Mouse (Mus musculus) CD4-positive helper T cell, adult 2 months (primary cell): ENCODE data around the gene Trpm3.
"Not testable (repeated sequence)": the region's sequence is repeated elsewhere in the genome, so short reads cannot be mapped to it uniquely, and the experiment has no call there.

Experiments
- DNase-seq: peaks from one replicate; pipeline ENCODE4 v3.0.0-alpha.2; 2012; ENCODE audit warnings: low read depth, missing footprints, low spot score

Gene Trpm3

DNA sequence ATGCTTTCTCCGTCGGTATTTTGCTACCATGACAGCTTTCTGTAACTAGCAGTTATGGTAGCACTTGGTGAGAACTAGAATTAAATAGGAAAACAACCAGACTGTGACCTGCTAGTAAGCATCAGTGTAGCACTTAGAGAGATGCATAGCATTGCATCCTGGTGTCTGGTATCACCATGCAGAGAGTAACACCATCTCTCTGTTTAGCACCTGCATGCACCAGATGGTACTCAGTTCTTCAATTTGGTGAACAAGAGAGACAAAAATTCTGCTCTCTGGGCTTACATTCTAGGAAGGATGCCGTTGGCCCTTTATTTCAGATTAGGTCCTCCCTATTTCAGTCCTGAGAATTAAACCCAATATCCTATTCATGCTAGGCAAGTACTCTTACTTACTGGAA, 834.4 kb downstream of the Trpm3 start:
- DNase-seq: no peak

DNA sequence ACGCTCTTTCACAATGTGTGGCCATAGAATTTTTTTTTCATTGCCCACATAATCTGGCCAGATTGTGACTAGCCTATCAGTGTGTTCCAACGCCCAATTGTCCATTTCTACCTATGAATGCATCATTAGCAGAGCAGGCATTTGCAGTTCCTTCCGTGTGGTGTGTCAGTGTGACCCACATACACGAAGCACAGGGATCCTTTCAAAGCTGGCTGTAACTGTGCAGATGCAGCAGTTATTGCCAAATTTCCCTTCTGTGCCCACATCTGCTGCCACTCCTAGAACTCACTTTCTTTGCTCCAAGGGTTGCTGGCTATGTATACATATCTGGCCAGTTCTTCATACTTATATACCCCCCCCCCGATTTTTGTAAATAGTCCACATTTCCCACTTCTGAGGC, 834.9 kb downstream of the Trpm3 start:
- DNase-seq: no peak

DNA sequence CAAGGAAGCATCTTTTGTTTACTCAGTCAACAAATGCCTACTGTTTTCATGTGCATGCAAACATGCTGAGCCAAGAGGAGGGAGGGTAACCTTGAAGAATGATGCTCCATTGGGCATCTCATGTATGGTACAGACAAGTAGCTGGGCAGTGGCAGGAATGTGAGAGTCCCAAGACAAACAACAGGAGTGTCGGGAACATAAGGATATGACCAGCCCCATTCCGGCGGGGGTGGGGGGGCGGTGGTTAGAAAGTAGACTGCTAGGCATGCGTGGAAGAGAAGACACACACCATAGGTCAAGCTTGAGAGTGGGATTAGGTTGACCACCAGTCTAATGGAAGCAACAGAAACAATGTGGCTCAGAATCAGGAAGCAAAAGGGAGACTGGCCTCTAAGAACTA, 837.0 kb downstream of the Trpm3 start:
- no peak for DNase-seq

DNA sequence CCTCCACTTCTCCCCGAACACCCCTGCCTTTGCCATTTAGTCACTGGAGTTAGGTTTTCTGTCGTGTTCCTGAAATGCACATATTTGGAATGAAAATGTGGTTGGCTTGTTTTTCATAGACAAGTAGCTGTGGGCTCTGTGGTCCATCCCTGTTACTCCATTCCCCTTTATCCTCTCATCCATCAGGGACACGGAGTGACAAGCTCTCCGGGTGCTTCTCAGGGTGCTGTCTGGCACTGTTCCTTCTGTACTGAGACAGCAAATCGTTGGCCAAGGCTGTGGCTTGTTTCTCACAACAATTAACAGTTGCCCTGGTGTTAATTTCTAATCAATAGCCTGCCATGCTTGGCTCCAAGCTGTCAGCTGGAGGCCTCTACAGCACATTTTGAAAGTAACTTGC, 838.7 kb downstream of the Trpm3 start:
- no peak for DNase-seq

DNA sequence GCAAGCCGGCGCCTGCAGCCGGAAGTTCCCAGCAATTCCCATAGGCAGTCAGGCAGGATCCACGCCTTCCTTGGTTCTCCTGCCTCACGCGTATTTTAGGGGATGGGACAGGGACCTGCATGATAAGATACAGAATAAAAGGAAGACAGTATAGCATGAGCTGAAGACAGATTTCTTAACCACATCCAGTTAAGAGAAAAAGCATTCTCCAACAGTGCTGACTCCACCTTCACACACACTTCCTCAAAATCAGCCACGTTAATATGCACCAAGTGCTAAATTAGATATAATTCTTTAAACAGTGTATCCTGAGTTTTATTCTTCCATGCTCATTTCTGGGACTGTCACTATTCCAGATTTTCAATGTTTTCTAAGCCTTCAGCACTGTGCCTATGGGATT, 839.9 kb downstream of the Trpm3 start:
- DNase-seq: no peak

DNA sequence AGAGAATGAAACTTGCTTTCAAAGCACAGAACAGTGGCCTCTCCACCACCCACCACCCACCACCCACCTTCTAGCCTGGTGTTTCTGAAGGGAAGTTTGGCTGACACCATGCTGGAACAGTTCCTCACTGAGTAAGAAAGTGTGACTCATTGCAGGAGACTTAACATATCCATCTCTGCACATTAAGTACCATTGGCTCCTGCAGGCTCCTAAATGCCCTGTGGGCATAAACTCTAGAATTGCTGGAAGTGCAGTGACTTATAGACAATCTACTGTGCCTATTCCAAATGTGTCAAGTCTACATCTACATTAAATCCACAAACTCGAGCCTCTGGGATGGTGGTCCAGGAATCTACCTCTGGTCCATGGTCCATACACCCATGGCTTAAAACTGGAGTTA, 840.3 kb downstream of the Trpm3 start:
- DNase-seq: no peak

DNA sequence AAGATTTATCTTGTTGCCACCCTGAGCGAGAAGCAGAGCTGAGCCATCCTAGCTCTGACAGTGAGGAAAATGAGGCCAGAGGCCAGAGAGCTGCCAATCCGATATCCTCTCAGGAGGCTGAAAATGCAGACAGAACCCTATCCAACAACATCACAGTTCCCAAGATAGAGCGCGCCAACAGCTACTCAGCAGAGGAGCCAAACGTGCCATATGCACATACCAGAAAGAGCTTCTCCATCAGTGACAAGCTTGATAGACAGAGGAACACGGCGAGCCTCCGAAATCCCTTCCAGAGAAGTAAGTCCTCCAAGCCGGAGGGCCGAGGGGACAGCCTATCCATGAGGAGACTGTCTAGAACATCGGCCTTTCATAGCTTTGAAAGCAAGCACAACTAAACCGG, 849.1 kb downstream of the Trpm3 start:
- DNase-seq: no peak

DNA sequence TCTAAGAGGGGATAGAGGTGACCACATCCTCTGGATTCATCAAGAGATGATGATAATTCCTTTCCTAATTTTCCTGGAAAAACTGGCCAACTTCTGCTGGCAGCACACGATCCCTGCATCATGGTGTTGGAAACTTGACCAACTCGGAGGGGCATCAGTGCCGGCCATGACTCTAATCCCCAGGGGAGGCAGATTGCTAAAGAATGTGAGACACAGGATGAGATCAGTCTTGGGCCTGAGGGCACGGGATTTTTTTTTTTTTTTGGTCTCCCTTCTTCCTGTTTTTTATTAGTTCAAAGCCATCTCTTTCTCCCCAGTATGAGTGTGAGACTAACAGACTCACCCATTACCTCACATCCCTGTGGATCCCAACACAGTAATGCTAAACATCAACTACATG, 855.1 kb downstream of the Trpm3 start:
- DNase-seq: no peak

DNA sequence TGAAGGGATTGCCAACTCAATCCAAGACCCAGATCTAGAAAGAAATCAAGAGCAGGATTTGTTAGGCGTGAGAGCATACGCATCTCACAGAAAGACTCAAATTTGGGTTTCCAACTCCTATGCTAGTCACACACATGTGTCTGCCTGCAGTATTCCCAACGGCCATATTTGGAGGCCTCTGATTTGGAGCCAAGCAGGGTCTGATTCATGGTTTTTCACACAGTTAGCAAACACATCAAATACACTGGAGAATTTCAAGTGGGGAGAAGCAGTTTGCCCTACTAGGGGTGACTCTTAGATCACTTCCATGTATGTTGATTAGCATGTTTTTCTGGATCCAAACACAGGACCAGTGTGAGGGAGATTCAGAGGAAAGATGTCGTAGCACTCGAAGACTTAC, 855.7 kb downstream of the Trpm3 start:
- DNase-seq: no peak

DNA sequence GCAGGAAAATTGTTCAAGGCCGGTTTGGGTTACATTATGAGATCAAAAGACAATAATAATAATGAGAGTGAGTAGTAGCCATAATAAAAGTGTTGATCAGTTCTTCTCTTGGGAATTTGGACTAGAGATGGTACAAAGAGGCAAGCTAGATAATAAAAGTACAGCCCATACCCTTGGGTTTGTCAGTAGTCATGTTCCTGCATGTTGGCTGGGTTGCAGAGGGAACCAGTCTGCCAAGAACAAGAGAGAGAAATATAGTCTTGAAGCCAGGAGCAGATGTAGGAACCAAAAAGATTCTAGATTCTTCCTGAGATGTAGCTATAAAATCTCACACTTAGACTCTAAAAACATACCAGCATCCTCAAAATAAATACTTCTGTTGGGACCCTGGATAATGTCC, 861.4 kb downstream of the Trpm3 start:
- DNase-seq: no peak

DNA sequence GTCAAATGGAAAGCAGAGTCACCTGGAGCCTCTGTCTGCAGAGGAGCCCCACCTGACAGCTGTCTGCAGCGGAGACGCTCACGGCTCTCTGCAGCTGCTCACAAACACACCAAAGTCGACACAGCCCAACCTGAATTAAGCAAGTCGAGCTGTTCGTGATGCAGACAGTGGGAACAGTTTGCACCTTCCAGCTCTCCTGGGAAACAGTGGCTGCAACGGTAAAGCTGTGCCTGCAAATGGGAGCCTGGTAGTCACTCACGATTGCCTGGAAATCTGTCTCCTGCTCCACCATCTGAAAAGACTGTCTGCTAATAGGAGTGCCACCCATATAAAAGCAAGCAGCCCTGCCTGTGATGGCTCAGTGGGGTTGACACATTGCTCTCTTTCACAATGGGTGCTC, 865.0 kb downstream of the Trpm3 start:
- no peak for DNase-seq

DNA sequence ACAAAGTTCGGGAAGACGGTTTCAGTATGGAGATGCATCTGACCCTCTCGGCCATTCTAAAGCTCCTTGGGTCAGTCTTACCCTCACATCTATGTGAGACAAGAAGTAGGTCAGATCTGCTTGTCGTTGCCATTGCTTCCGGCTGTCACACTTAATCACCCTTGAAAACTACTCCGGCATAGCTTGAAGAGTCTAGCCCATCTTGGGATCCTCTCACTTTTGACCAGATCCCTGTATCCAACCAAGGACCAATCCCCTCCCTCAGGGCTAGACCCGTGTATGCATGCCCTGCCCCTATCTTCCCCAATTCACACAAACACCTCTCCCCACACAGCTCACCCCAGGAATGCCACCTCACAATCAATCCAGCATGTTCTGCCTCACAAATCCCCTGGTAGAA, 867.0 kb downstream of the Trpm3 start:
- no peak for DNase-seq

DNA sequence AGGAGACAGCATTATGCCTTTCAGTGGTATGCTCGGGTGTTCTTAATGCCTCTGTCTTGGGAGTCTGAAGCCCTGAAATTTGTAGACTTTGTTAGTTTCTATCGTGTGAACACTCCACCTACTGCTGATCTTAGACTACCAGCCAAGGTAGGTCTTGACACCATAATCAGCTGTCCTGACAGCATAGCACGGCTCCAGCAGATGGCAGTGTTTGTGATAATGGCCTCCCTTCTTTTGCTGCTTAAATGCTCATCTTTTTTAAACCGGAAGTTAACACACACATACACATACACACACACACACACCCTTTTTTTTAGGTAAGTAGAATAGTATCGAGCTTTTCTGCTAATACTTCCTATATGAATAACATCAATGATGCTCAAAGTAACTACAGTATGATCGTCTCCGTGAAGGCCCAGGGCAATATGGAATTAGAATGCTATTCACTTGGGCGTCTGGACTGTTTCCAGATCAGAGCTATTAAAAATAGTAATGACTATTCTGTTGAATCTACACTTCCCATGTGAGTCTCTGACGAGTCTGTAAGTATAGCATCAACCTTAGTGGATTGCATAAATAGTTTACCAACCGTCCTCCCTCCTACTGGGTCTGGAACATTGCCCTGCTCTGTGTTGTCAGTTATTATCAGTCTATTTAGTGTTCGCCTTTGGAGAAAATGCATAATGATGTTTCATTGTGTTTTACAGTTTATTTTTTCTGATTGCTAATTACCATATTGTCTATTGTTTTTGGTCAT, 867.8 kb downstream of the Trpm3 start:
- peak; percentile 5 for DNase-seq

DNA sequence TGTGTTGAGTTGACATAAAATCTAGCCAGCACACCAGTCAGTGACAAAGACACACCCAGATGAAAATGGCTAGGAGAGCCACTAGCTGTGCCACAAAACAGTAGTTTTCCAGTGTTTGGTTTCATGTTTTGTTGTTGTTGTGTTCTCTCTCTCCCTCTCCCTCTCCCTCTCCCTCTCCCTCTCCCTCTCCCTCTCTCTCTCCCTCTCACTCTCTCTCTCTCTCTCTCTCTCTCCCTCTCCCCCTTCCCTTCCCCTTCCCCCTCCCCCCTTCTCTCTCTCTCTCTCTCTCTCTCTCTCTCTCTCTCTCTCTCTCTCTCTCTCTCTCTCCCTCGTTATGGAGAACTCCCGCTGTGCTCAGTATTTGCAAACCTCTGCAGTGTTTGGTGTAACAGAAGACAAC, 874.8 kb downstream of the Trpm3 start:
- no peak for DNase-seq

DNA sequence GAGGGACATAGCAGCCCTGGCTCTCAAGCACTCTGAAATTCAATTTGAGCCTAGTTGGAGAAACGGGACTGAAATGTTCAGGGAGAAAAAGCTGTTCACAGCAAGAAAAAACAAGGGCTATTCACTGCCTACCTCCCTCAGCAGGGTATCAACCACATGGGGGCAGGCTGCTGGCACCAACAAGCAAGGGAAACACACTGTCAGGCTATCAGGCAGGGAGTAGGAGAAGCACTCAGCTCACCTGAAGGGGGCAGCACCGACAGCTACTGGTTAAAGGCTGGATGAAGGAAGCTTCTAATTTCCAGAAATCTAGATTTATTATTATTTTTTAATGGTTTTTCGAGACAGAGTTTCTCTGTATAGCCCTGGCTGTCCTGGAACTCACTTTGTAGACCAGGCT, 876.7 kb downstream of the Trpm3 start:
- DNase-seq: no peak

DNA sequence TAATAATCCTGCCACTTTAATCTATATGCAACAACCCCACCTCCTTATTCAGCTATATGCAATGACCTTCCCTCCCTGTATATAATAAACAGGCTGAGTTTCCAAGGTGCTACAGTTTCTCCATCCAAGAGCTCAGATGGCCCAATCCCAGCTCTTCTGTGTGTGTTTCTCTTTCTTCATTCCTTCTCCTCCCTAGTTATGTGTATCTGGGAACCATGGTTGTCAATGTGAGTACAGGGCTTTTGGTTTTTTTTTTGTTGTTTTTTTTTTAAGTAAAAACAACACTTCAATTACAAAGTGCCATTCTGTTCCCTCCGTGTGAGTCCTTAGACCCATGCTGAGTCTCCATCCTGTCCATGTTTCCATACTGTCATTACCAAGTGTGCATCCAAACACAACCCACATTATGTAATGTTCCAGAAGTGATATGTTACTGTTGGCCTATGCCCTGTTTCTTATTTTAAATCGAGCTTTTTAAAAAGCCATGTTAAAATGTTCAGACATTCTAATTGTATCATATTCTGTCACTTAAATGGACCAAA, 879.4 kb downstream of the Trpm3 start:
- DNase-seq: no peak

DNA sequence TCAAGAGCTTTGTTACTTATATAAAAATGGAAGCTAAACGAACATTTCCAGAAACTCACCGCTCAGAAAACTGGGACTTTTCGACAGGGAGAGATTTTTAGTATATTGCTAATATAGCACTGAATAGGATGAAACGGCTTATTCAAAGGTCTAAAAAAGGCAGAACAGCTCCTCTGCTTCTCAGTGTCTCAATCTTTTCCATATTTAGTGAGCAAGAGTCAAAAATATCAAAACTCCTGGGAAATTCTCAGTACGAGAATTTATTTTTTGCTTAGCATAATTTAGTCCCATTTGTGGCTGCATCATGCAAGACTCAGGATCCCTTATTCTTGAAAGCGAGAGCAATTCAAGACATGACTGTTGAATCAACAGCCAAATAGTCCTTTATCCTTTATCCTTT, 884.1 kb downstream of the Trpm3 start:
- no peak for DNase-seq

DNA sequence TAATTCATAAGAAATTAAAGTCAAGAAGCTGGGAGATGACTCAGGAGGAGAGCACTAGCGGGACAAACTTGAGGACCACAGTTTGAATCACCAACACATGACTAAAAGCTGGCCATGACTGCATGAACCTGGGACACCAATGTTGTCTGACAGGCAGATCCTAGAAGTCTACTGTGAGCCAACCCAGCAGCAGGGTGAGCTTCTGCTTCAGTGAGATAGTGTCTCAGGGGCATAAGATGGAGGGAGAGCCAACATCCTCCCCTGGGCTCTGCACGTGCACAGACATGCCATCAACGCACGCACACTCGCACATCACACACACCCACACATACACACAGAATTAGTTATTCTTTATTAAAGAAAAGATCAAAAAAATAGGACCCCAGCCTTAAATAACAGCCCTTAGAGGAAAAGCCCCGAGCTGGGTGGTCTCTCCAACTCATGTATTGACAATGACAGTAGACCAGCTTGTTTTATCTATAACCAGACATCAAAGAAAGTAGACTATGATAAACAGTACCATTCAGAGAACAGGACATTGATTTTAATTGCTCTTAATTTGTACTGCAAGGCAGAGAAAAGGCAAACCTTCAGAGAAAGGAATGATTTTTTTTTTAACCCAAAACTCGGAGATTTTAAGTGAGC, 884.6 kb downstream of the Trpm3 start:
- no peak for DNase-seq

DNA sequence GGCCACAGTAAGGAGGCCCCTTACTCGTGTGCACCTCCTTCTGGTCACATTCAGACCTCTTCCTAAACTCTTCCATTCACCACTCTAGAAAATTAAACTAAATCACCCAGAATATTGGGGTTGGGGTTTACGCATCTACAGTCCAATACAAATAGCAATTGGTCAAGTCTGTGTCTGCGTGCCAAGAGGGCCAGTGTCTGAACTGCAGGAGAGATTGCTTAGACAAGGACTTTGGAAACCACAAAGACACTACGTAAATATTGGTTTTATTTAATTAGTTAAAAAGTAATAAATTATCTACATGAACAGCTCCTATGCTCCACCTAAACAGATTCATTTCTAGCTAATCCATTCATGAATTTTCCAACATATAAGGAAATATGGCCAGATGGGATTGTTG, 886.0 kb downstream of the Trpm3 start:
- no peak for DNase-seq

DNA sequence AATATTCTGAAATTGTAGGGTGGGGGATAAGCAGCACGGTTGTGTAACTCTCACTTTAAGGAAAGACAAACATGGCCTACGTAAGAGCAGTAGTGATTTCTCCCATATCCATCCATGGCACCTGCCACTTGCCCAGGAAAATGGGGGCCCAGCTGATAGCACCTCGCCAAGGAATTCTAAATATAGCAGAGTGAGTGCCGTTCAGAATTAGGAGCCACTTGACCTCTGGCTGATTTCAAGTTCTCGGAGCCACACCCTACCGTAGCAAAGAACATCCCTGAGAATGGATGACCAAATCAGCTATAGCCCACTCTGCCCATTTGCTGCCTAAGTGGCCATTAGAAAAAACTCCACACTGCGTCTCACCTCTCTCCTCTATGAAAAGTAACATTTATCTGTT, 887.6 kb downstream of the Trpm3 start:
- DNase-seq: no peak

DNA sequence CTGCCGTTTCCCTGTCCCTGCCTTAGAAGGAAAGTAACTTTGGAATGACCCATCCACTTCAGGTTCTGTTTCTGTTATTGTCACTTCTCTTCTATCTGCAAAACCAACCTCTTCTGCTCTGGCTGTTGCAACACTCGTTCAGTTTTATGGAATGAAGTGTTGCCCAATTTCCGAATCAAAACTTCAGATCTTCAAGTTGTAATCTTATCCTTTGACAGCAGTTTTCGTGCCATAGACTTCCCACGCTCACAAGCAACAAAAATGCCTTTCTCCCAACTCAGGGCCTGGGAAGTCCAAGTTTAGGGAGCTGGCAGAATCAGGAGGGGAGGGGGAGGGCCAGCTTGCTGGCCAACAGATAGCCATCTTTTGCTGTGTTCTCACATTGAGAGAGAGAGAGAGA, 889.4 kb downstream of the Trpm3 start:
- no peak for DNase-seq

DNA sequence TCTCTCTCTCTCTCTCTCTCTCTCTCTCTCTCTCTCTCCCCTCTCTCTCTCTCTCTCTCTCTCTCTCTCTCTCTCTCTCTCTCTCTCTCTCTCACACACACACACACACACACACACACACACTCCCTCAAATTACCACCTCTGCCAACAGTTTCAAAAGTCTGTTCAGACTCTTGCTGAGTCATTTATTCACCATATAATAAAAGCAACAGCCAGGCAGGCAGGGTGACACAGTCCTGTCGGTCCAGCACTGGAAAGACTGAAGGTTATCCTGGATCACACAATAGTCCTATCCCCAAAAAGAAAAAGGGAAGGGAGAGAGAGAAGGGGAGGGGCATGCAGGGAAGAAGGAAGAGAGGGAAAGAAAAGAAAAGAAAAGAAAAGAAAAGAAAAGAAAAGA, 894.5 kb downstream of the Trpm3 start:
- DNase-seq: not testable (repeated sequence)

DNA sequence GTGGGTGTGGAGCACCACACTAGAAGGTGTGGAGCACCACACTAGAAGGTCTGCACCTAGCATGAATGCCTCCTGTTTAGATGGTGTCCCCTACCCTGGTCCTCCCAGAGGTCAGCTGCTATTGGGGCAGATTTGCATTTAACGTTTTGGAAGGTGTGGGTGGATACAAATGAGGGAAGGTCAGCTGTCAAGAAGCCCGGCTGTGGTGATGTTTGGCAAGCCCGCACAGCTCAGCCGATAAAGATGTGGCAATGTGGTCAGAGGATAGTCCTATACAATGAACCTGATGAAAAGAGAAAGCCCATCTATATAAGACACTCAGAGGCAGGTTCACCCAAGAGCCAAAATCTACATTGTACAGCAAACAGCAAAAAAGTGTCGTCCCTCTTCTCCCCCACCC, 895.3 kb downstream of the Trpm3 start:
- no peak for DNase-seq
